Mouse (Mus musculus) left cerebral cortex, postnatal 36 days (tissue): ENCODE measurements around the gene Sdk1. TPM values are rescaled to one million over a fixed set of nuclear protein-coding genes. Genes with fewer than 3 reads are reported as not detected.
"Not testable (repeated sequence)": the region's sequence is repeated elsewhere in the genome, so short reads cannot be mapped to it uniquely, and the experiment has no call there.

Source experiments
- DNase-seq, 2 experiments: peaks; one replicate each; pipeline ENCODE4 v3.0.0; 2021 to 2022; ENCODE audit warnings: low spot score in 2 of 2, mixed read lengths in 1 of 2
- intact Hi-C: fragments of 180-260 bp; cut with DNase I; formaldehyde crosslinking; loops from one replicate; pipeline ENCODE4 v1.15.1; 2025
- total RNA-seq, 2 experiments: library from RNA; stranded (reverse); gene quantifications; 2 replicates each; pipeline ENCODE4 v1.2.3; 2021

Sdk1 gene
- total RNA-seq, 2 experiments from 2014 or later, result 12.5 to 16.0 TPM

- intact Hi-C loops, result no loop called here
- no peak for DNase-seq
Observed at GRCm38 (mm10) chr5:141591246-141591645, 350.0 kb downstream of the Sdk1 start.

DNA sequence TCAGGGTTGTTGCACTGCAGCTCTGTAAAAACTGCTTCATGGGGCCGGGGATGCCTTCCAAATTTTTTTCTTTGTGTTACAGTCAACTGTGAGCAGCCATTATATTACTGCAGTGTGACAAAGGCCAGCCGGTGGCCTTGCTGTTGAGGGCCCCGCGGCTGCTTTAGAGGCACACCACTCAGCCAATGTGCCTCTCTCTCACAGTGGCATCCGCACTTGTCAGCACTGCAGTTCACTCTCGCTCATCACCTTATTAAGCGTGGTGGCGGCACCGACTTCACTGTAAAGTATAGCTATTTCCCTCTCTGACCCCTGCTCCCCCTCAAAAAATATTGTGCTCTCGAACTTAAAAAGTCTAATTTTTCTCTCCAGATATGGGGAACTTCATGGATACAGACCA lies 371.4 kb downstream of the Sdk1 start:
- intact Hi-C loops, result no loop called here
- no peak for DNase-seq

DNA sequence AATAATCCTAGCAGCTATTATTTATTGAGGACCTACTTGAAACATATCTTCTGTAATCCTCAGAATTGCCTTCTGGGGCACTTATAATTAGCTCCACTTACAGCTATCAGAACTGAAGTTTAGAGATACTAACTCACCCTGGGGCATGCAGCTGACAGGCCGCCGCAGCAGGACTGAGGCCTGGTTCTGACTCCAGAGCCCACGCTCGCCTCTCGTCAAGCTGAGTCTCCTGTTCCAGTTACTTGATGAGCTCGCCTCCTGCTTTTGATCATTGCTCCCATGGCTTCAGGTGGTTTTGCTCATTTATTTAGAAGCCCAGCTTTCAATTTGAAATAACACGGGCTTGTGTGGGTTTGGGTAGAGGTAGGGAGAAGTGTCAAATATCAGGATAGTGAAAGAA lies 374.5 kb downstream of the Sdk1 start:
- intact Hi-C loops, result no loop called here
- DNase-seq, result no peak

DNA sequence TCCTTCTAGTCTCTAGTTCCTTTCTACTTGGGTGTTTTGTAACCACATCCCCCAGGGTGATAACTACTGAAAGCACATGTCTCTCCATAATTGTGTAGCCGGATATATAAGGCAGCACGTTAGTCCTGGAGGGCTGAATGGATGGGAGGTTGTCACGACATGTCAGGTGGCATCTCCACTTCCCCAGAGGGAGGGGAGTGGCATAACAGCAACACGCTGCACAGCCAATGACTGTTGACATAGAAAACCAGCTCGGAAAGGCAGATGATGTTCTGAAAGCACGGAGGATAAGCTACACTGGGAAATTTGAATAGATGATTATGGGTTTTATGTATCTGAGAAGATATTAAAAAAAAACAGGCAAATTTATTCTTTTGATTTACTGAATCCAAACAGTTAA lies 376.4 kb downstream of the Sdk1 start:
- DNase-seq, result no peak
- intact Hi-C loops, result no loop called here

- intact Hi-C loops, result no loop called here
- no peak for DNase-seq
Observed at GRCm38 (mm10) chr5:141625401-141625800, 384.1 kb downstream of the Sdk1 start.

DNA sequence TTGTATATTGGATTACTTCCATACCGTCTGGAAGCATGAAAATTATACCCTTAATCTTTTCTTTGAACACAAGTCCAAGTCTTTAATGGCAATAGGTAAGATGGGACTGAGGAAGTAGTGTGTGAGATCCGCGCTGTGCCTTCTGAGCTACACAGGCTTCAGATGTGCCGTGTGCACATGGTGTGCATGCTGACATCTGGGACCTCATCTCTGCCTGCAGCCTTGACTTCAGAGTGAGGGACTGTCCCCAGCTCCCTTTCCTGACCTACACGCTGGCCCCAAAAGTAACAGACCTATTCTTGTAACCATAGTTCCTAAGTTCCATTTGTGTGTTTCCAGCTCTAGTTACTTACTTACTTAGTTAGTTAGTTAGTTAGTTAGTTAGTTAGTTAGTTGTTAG lies 390.4 kb downstream of the Sdk1 start:
- intact Hi-C loops, result no loop called here
- DNase-seq, result no peak

- intact Hi-C loops, result no loop called here
- no peak for DNase-seq
Observed at GRCm38 (mm10) chr5:141633271-141633670, 392.0 kb downstream of the Sdk1 start.

GRCm38 (mm10) chr5:141636406-141636805 lies 395.1 kb downstream of the Sdk1 start:
- no peak for DNase-seq
- intact Hi-C loops, result no loop called here

- DNase-seq, intact Hi-C loops: not testable (repeated sequence)
Observed at GRCm38 (mm10) chr5:141637054-141637453, 395.8 kb downstream of the Sdk1 start.

DNA sequence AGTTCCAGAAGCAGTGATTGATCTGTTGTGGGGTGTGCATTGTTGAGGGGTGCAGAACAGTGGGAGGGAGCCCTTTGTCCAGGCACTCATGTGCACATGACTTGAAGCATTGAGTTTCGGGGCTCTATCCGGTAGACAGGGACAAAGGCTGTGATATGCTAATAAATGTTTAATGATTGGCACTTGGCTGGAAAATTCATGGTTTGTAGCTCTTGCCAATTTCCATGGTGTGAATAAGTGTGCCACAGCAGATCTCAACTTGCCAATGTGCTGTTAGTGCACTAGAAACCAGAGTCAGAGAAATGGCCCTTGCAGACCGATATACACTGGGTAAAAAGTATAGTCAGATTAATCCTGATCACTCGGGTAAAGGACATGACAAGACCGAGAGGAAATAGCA lies 404.4 kb downstream of the Sdk1 start:
- no peak for DNase-seq
- intact Hi-C loops, result no loop called here

DNA sequence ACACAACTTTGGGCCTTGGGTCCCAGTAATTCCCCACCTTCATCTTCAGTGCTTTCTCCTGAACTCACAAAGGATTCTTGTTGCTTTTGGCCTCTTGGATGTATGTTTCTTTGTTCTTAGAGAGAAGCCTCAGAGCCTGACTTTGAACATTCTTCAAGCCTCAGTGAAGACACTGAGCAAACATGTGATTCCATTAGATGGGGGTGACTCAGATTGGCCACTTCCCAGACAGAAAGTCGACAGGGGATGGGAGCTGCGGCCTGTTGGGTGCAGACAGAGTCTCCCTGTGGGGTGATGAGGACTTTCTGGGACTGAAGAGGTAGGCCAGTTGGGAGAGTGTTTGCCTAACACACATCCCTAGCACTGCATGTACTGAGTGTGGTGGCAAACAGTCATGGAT lies 405.3 kb downstream of the Sdk1 start:
- no peak for DNase-seq
- intact Hi-C loops, result no loop called here

- intact Hi-C loops, result no loop called here
Observed at GRCm38 (mm10) chr5:141649831-141650375, 408.6 kb downstream of the Sdk1 start.

GRCm38 (mm10) chr5:141651690-141652377 lies 410.5 kb downstream of the Sdk1 start:
- DNase-seq, result no peak
- intact Hi-C loops, result no loop called here

More at GRCm38 (mm10) chr5:141649831-141650375, 408.6 kb downstream of the Sdk1 start:
- no peak for DNase-seq

DNA sequence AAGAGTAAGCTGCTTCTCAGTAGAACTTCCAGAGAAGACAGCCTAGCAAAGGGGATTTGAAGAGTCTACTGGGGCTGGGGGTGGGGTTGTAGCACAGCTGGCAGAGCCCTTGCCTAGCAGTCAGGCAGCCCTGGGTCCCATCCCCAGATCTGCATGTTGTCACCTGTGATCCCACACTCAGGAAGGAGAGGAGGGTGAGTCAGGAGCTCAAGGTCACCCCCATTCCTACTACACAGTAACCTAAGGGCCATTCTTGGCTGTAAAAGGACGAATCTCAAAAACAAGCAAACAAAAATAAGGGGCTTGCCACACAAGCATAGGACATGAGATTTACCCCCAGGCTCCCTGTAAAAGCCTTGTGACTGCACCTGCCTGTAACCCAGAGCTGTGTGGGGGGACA lies 435.1 kb downstream of the Sdk1 start:
- DNase-seq, result no peak
- intact Hi-C loops, result no loop called here

DNA sequence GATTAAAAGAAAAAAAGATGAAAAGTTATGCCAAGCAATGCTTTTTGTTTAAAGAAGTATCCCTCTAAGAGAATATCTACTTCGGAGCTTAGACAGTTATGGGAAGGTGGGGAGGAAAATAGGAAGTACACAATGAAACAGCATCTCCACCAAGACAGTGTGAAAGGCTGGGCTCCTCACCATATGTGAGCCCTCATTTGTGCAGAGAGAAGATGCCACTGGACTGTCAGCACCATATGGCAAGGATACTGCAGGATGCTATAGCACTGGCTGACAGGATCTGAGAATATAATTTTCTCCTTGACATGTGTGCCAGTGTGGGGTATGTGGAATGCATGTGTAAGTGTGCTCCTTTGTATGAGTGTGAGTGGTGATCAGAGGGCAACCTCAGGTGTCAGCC lies 435.7 kb downstream of the Sdk1 start:
- intact Hi-C loops, result no loop called here
- peak in 1 of 2 experiments; percentile 10 for DNase-seq

- no peak for DNase-seq
- intact Hi-C loops, result no loop called here
Observed at GRCm38 (mm10) chr5:141677841-141678240, 436.6 kb downstream of the Sdk1 start.

DNA sequence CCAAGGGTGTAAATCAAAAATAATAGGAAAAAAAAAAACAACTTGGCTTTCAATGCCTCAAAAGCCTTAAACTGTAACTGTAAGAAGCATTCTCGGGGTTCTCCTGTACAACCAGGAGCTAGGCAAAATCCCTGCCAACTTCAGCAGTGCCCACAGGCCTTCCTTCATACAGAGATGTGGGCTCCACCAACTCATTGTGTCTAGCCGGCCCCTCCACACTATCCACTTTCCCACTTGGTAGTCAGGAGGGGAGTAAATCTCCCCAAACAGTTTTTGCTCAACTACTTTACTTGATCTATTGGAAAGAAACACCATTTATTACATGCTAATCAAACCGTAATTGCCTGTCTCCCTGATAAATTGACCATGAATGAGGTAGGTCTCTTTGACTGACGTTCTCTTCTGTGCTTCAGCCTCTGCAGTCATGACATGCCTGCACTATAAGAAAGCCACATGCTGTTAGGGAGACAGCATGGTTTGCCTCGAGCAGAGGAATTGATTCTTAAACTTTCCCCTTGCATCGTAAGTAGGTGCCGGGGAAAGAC lies 445.7 kb downstream of the Sdk1 start:
- DNase-seq, result no peak

DNA sequence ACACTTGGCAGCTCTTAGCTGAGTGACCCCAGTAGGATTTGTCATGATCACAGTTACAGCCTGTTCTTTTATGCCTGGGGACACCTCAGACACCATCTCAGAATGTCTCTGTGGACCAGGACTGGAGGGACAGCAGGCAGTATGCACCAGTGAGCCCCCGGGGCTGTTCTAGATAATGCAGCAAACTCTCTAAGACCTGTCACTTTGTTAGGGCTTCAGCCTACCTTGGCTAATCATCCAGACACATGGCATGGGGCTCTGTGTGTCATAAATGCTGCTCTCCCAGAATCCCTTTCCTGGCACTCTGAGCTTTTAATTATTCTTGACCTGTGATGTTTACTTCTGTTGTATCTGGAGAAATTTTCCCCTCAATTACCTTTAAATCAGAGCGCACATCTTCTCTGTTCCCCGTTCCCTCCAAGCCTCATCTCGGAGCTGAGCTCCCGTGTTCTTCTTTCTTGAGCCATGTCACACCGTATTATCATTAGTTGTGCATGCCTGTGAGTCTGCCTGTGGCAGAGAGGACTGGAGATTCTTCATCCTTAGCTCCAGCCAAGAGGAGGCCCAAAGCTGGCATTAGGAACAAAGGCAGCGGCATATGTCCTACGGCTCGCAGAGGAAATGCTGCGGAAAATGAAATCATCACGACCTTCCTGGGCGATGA lies 448.3 kb downstream of the Sdk1 start:
- intact Hi-C loops, result no loop called here

More for the DNA sequence above, 445.7 kb downstream of the Sdk1 start:
- intact Hi-C loops, result no loop called here

DNA sequence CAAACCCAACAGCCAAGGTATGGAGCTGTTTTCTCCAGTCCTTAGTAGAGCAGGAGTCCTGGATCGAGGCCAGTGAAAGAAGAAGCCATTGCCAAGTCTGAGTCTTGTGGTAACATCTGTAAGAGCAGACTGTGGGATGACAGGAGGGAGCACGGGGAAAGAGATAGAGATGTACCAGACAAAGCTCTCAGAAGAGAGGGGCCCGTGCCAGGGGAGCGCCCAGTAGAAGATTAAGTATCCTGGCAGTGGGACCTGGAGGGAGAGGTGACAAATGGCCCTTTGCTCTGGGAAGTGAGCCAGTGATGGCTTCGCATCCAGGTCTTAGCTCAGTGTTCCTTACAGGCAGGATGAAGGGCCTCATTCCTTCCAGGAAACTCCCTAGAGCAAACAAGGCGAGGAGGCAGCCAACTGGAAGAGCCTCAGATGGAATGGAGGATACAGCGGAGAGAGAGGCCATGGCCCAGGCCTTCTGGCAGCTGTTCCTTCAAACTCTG lies 450.2 kb downstream of the Sdk1 start:
- intact Hi-C loops, result no loop called here
- DNase-seq, result peak in 1 of 2 experiments; percentile 6

More for the DNA sequence above, 448.3 kb downstream of the Sdk1 start:
- DNase-seq, result no peak

GRCm38 (mm10) chr5:141693716-141694115 lies 452.4 kb downstream of the Sdk1 start:
- intact Hi-C loops, result no loop called here
- no peak for DNase-seq

GRCm38 (mm10) chr5:141694901-141695300 lies 453.6 kb downstream of the Sdk1 start:
- intact Hi-C loops, result no loop called here
- no peak for DNase-seq
